Mouse (Mus musculus): ENCODE measurements at regions not wholly inside any gene's neighbourhood (a gene's known extent, or its start where the extent isn't known, plus 50 kb on each side); places are given as distances from the start of the nearest gene placed in this dataset.

- no peaks in the 10 kb centered on the region for H3K27me3 ChIP-seq (ENCODE audit: control insufficient read depth, insufficient read depth, low read length, poor library complexity, severe bottlenecking)
These were observed 882.3 kb downstream of the Gsdmc2 start for GRCm38 (mm10) chr15:62962681-62963080.

DNA sequence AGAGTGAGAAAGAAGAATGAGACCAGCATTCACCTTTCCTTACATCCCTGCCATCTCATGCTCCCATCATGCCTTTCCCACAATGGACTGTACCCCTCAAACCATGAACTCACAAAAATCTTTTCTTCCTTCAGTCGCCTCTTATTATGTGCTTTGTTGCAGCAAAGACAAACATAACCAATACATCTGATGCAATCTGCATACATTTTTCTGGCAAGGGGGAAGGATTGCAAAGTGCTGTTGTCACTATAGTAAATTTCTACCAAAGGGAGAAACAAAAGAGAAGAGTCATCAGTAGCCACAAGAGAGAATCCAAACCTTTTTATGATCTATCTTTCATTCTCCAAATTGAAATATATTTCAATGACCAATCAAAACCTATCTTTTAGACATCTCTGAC is 884.4 kb downstream of the Gsdmc2 start:
- TF ChIP-seq CTCF (IDR thresholded peaks at IDR 0.05; ENCODE audit: low read depth, low read length) (no peak), EP300 (IDR thresholded peaks at IDR 0.05; ENCODE audit: insufficient read depth, low read depth, low read length) (no peak), POLR2A (IDR thresholded peaks at IDR 0.05; ENCODE audit: insufficient read depth, low read length) (no peak)
- Histone ChIP-seq H3K9me3 (replicated peaks; ENCODE audit: control insufficient read depth, insufficient read depth, low read length, poor library complexity, severe bottlenecking) (0 out of 2 replicates have a peak, but pooled peaks cover 2% of the 10 kb centered on the region), H3K27me3 (ENCODE audit: control insufficient read depth, insufficient read depth, low read length, poor library complexity, severe bottlenecking) (no peaks in the 10 kb centered on the region), H3K36me3 (ENCODE audit: control insufficient read depth, insufficient read depth, low read length, poor library complexity, severe bottlenecking) (no peaks in the 10 kb centered on the region), H3K4me1 (ENCODE audit: control insufficient read depth, insufficient read depth, low read length) (peaks cover 5% of the 10 kb centered on the region), H3K27ac (ENCODE audit: insufficient read depth, low read length) (no peak overlapping the region), H3K9ac (ENCODE audit: low read depth, poor library complexity, severe bottlenecking) (no peak overlapping the region), H3K4me3 (ENCODE audit: low read depth, low read length) (no peak overlapping the region)

More at GRCm38 (mm10) chr15:62962681-62963080, 882.3 kb downstream of the Gsdmc2 start:
- Histone ChIP-seq H3K9ac (ENCODE audit: low read depth, poor library complexity, severe bottlenecking) (no peak overlapping the region), H3K4me1 (ENCODE audit: control insufficient read depth, insufficient read depth, low read length) (peaks cover 5% of the 10 kb centered on the region), H3K4me3 (ENCODE audit: low read depth, low read length) (no peak overlapping the region), H3K27ac (ENCODE audit: insufficient read depth, low read length) (no peak overlapping the region), H3K9me3 (replicated peaks; ENCODE audit: control insufficient read depth, insufficient read depth, low read length, poor library complexity, severe bottlenecking) (no peaks in the 10 kb centered on the region), H3K36me3 (ENCODE audit: control insufficient read depth, insufficient read depth, low read length, poor library complexity, severe bottlenecking) (no peaks in the 10 kb centered on the region)
- TF ChIP-seq POLR2A (IDR thresholded peaks at IDR 0.05; ENCODE audit: insufficient read depth, low read length) (no peak), CTCF (IDR thresholded peaks at IDR 0.05; ENCODE audit: low read depth, low read length) (no peak), EP300 (IDR thresholded peaks at IDR 0.05; ENCODE audit: insufficient read depth, low read depth, low read length) (no peak)

GRCm38 (mm10) chr15:62958506-62959330 is 886.3 kb downstream of the Gsdmc2 start:
- H3K4me3 ChIP-seq (ENCODE audit: low read depth, low read length): no peak overlapping the region
- H3K4me1 ChIP-seq (ENCODE audit: control insufficient read depth, insufficient read depth, low read length): peaks cover 5% of the 10 kb centered on the region
- H3K9ac ChIP-seq (ENCODE audit: low read depth, poor library complexity, severe bottlenecking): no peak overlapping the region
- H3K27me3 ChIP-seq (ENCODE audit: control insufficient read depth, insufficient read depth, low read length, poor library complexity, severe bottlenecking): no peaks in the 10 kb centered on the region
- no peaks in the 10 kb centered on the region for H3K36me3 ChIP-seq (ENCODE audit: control insufficient read depth, insufficient read depth, low read length, poor library complexity, severe bottlenecking)
- 0 out of 2 replicates have a peak, but pooled peaks cover 2% of the 10 kb centered on the region for H3K9me3 ChIP-seq (replicated peaks; ENCODE audit: control insufficient read depth, insufficient read depth, low read length, poor library complexity, severe bottlenecking)
- TF ChIP-seq EP300 (IDR thresholded peaks at IDR 0.05; ENCODE audit: insufficient read depth, low read depth, low read length) (0 out of 2 replicates have a peak, but pooled peaks have one; percentile 15), POLR2A (IDR thresholded peaks at IDR 0.05; ENCODE audit: insufficient read depth, low read length) (no peak), CTCF (IDR thresholded peaks at IDR 0.05; ENCODE audit: low read depth, low read length) (no peak)
- H3K27ac ChIP-seq (ENCODE audit: insufficient read depth, low read length): peak overlapping the region; percentile 78

- Histone ChIP-seq H3K4me1 (ENCODE audit: control insufficient read depth, insufficient read depth, low read length) (peaks cover 5% of the 10 kb centered on the region), H3K4me3 (ENCODE audit: low read depth, low read length) (no peak overlapping the region), H3K36me3 (ENCODE audit: control insufficient read depth, insufficient read depth, low read length, poor library complexity, severe bottlenecking) (no peaks in the 10 kb centered on the region), H3K27me3 (ENCODE audit: control insufficient read depth, insufficient read depth, low read length, poor library complexity, severe bottlenecking) (no peaks in the 10 kb centered on the region), H3K9ac (ENCODE audit: low read depth, poor library complexity, severe bottlenecking) (no peak overlapping the region), H3K9me3 (replicated peaks; ENCODE audit: control insufficient read depth, insufficient read depth, low read length, poor library complexity, severe bottlenecking) (0 out of 2 replicates have a peak, but pooled peaks cover 2% of the 10 kb centered on the region), H3K27ac (ENCODE audit: insufficient read depth, low read length) (no peak overlapping the region)
- no peak for TF ChIP-seq POLR2A (IDR thresholded peaks at IDR 0.05; ENCODE audit: insufficient read depth, low read length)
- no peak for TF ChIP-seq CTCF (IDR thresholded peaks at IDR 0.05; ENCODE audit: low read depth, low read length)
These were observed 890.1 kb downstream of the Gsdmc2 start for GRCm38 (mm10) chr15:62954889-62955288.

- Histone ChIP-seq H3K27me3 (ENCODE audit: control insufficient read depth, insufficient read depth, low read length, poor library complexity, severe bottlenecking) (no peaks in the 10 kb centered on the region), H3K36me3 (ENCODE audit: control insufficient read depth, insufficient read depth, low read length, poor library complexity, severe bottlenecking) (no peaks in the 10 kb centered on the region), H3K27ac (ENCODE audit: insufficient read depth, low read length) (no peak overlapping the region), H3K4me3 (ENCODE audit: low read depth, low read length) (no peak overlapping the region), H3K4me1 (ENCODE audit: control insufficient read depth, insufficient read depth, low read length) (peaks cover 3% of the 10 kb centered on the region), H3K9me3 (replicated peaks; ENCODE audit: control insufficient read depth, insufficient read depth, low read length, poor library complexity, severe bottlenecking) (0 out of 2 replicates have a peak, but pooled peaks cover 2% of the 10 kb centered on the region), H3K9ac (ENCODE audit: low read depth, poor library complexity, severe bottlenecking) (no peak overlapping the region)
- TF ChIP-seq POLR2A (IDR thresholded peaks at IDR 0.05; ENCODE audit: insufficient read depth, low read length): no peak
- TF ChIP-seq CTCF (IDR thresholded peaks at IDR 0.05; ENCODE audit: low read depth, low read length): no peak
- TF ChIP-seq EP300 (IDR thresholded peaks at IDR 0.05; ENCODE audit: insufficient read depth, low read depth, low read length): no peak
These were observed 890.6 kb downstream of the Gsdmc2 start for GRCm38 (mm10) chr15:62954322-62954820.
